Mouse (Mus musculus) naive thymus-derived CD4-positive, alpha-beta T cell, adult 2 months (primary cell): Measurements from ENCODE around the gene Rab3c.

ENCODE experiments used
- DNase-seq: peaks from one replicate; pipeline ENCODE4 v3.0.0-alpha.2; 2011; ENCODE audit warnings: low read depth

Rab3c gene

DNA sequence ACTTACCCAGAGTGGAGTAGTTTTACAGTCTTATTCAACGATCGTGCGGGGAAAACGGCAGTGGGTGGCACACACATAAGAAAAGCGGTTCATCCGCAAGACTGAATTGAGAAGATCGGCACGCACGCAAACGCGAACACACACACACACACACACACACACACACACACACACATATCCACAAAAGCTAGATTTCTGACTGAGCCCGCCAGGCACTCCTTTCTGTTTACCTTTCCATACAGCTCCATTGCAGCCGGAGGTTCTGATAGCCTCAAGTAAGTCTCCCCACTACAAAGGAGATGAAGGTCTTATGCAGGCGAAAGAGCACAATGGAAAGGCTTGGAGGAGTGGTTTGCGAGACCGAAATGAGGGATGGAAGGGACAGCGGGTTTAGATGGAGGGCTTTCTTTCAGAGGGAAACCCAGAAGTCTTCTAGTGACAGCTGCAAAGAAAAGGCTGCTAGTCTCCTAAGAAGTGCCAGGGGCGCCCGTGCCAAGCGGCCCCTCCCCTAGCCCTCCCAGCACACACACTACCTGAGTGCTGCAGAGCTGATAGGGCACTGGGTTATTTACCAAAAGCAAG lies at the start of gene Rab3c:
Gene Rab3c, minus strand, starts transcription at position 434 of the 582 bp plus-strand sequence.
- DNase-seq: no peak

DNA sequence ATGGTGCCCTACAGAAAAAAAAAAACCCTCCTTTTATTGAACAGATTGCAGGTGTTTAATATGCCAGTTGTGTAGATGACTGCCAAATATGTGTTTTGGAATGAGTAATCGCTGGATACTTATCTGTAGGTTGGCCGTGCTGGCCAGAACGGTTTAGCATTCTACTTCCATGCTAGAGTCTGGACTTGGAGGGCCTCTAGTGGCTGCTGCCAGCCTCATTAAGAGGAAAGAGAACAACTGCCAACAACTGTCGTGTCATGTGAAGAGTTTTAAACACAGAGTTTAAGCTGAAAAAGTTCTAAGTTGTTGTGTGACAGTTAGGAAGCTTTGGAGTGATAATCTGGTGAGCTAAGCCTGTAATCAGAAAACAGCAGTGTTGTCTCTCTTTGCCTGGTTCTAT lies 38.0 kb upstream of the Rab3c start:
- no peak for DNase-seq

GRCm38 (mm10) chr13:110307188-110307587 lies 26.4 kb upstream of the Rab3c start:
- DNase-seq: no peak

GRCm38 (mm10) chr13:110297112-110297511 lies 16.3 kb upstream of the Rab3c start:
- no peak for DNase-seq

- no peak for DNase-seq
These were observed 7.7 kb upstream of the Rab3c start for GRCm38 (mm10) chr13:110288499-110288898.

GRCm38 (mm10) chr13:110283781-110284180 lies 3.0 kb upstream of the Rab3c start:
- no peak for DNase-seq

DNA sequence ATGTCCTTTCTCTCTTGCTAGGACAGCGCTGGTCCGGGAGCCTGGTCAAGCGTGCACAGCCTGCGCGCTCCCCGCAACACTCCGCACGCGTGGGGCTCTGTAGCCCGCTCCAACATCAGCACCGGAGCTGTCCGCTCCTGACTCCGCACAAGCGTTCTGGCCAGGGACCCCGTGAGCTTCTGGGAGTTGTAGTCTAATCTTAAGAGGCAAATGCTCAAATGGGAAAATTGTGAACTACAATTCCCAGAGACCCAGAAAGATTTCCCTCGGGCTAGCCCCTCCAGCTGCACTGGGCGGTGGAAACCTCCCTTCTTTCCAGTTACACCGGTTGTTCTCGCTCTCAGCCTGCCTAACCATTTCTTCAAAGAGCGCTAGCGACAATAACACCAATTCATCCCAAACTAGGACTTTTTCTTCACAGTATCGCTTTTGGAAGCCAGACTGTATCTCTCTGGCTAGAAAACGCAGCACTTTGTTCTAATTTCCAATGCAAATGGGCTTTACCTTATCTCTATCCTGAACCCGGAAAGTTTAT lies 701 bp downstream of the Rab3c start:
- DNase-seq: no peak

DNA sequence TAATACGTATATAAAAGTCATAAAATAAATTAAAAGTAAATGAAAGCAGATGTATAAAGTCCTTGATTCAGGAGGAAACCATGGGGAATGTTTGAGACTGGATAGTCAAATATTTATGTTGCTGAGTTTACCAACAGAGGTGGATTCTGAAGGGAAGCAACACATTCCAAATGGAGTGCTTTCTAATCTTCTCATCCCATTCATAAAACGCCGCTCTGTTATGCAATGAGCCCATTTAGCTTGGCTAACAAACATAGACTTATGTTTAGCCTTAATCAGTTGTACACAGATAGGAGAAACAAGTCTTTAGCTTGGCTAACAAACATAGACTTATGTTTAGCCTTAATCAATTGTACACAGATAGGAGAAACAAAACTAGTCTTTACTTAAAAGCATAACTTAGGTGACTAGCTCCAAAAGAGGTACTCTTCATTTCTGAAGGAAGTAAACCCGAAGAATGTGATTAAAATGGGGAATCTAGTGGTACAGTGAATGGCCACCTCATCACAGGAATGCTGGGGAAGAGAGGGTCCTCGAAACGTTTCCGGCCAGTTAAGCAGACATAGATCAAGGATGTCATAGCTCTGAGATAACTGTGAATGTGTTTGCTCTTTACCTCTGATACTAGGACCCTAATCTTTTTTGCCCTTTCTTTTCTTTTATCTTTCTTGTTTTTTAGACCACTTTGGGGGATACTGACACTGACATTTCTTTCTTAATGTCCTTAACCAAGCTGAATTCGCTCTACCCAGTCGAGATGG lies 1.6 kb downstream of the Rab3c start:
- DNase-seq: no peak

GRCm38 (mm10) chr13:110277709-110278108 lies 3.1 kb downstream of the Rab3c start:
- DNase-seq: no peak

GRCm38 (mm10) chr13:110275471-110275870 lies 5.3 kb downstream of the Rab3c start:
- DNase-seq: no peak

DNA sequence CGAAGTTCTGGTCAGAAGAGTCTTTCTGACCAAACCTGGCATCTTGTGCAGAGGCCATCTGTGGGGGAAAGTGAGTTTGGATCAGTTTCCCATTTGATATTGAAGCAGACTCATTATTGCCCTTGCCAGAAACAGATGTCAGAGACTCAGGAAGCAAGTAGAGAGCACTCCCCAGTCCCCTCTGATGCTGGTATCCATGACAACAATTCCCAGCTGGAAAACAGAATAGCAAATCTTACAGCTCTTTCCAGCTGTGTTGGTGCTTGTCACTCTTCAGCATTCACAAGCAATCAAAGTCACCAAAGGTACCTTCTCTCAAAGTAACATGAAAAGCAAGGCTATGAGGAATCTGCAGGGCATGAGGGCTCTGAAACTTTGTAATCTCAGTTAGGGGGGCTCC lies 20.1 kb downstream of the Rab3c start:
- DNase-seq: no peak

GRCm38 (mm10) chr13:110251453-110251852 lies 29.3 kb downstream of the Rab3c start:
- no peak for DNase-seq

DNA sequence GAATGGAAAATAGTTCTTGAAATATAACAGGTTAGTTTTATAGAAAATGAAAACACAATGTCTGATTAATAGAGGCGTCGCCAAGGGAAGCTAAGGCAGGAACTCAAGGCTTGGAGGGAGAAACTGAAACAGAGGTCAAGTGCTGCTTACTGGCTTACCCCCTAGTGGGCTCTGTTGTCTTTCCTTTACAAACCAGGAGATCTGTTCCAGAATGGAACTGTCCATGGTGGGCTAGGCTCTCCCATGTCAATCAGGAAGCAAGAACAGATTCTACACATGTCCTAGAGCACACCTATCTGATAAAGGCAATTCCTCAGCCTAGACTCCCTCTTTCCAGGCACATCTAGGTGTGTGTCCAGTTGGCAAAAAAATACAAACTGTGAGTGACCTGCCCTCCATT lies 32.3 kb downstream of the Rab3c start:
- no peak for DNase-seq

- no peak for DNase-seq
These were observed 41.8 kb downstream of the Rab3c start for GRCm38 (mm10) chr13:110238970-110239369.

GRCm38 (mm10) chr13:110237209-110237935 lies 43.4 kb downstream of the Rab3c start:
- no peak for DNase-seq

- no peak for DNase-seq
These were observed 47.4 kb downstream of the Rab3c start for GRCm38 (mm10) chr13:110233364-110233763.

DNA sequence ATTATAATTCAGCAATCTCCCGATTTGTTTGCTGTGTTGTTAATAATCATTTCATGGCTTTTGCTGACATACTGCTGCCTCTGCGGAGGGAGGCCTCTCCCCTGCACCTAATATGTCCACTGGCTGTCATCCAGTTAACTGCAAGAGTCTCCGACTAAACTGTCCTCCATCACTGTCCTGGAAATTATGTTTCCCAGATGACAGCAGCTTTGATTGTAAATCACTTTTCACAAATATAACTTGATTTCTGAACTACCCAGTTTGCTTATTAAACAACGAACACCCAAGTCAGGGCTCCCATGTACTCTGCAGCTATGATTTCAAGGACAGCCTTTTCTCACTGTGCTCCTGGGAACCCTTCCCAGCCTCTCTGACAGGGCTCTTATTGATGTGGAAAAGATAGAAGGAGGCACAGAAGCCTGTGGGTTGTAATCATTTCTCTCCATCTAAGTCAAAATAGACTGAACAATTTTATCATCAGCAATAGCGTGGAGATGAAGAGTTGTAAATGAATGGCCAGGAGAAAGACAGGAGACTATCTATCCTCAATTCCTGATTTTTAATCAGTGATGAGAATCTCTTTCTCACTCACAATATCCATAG lies 49.6 kb downstream of the Rab3c start:
- DNase-seq: no peak

GRCm38 (mm10) chr13:110230046-110230445 lies 50.8 kb downstream of the Rab3c start:
- DNase-seq: no peak

- no peak for DNase-seq
These were observed 61.6 kb downstream of the Rab3c start for GRCm38 (mm10) chr13:110219195-110219594.

DNA sequence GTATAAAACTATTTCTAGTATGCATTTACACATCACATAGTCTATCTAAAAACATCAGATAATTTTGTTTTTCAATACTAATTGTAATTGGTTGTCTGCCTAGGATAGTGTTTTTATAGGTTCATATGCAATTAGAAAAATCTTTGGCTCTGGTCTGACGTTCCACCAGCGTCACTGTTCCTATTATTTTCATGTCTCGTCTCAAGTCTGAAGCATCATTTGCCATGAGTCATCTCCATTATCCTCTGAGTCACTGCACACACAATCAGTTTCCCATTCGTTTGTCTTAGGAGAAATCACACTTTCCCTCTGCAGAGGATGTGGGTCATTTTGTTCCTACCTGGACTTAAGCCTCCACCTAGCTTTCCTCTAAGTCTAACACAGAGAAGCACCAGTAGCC lies 62.3 kb downstream of the Rab3c start:
- no peak for DNase-seq

DNA sequence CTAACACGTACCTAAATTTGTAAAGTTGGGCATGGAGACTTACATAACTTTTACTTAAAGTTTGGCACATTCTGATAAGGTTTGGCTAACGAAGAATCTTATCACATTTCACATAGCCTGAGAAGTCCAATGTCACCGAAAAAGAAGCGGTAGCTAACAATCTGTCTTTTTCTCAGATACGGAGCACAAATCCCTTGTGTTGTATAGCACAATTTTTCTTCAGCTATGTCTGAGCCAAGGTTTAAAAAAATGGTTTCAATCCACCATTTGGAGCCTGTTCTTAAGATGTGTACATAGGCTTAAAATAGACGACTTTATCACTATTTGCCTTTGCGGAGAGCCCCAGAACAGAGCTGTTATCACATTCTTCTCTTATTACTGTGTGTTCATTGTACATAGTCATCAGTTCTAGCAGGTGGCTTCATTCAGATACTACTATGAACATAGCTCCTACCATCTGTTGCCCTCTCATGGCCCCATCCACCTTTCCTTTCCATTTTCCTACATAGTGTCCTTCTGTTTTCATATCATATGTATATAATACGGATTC lies 69.2 kb downstream of the Rab3c start:
- DNase-seq: no peak

DNA sequence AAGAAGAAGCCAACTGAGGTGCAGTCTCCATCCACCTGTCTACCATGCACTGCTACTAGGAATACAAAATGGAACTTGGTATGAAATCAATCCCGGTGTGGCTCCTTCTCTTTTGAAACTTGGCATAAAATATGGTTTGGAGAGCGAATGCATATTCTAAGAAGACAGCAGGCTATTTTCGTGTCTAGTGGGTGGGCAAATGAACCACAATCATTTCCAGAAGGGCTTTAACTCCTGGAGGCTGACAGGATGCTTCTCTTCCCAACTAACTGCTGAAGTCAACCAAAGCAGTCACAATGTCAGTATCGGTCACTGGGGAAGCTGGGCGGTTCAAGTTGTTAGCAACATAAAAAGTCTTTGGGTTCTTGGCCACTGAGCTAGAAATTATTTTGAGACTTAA lies 81.9 kb downstream of the Rab3c start:
- no peak for DNase-seq
